Mouse (Mus musculus) thymus, adult 18-20 months (tissue): ENCODE results near the gene Ccdc92b.

ENCODE experiments used
- DNase-seq, 2 experiments: peaks; one replicate each; pipeline ENCODE4 v3.0.0; 2022; ENCODE audit warnings: mixed read lengths in 2 of 2

Gene Ccdc92b

GRCm38 (mm10) chr11:74655941-74656340 is 36.5 kb downstream of the Ccdc92b start:
- no peak for DNase-seq

- no peak for DNase-seq
These were observed 40.9 kb downstream of the Ccdc92b start for GRCm38 (mm10) chr11:74660336-74660735.

- DNase-seq, result no peak
These were observed 42.2 kb downstream of the Ccdc92b start for GRCm38 (mm10) chr11:74661641-74662040.

GRCm38 (mm10) chr11:74662221-74662620 is 42.8 kb downstream of the Ccdc92b start:
- no peak for DNase-seq

- no peak for DNase-seq
These were observed 44.9 kb downstream of the Ccdc92b start for GRCm38 (mm10) chr11:74664279-74664678.

GRCm38 (mm10) chr11:74664906-74665305 is 45.5 kb downstream of the Ccdc92b start:
- no peak for DNase-seq

GRCm38 (mm10) chr11:74665631-74666283 is 46.4 kb downstream of the Ccdc92b start:
- DNase-seq, result no peak

GRCm38 (mm10) chr11:74666284-74666652 is 46.9 kb downstream of the Ccdc92b start:
- no peak for DNase-seq

GRCm38 (mm10) chr11:74666776-74667581 is 47.6 kb downstream of the Ccdc92b start:
- no peak for DNase-seq

GRCm38 (mm10) chr11:74667582-74668010 is 48.2 kb downstream of the Ccdc92b start:
- DNase-seq, result no peak

GRCm38 (mm10) chr11:74668466-74668865 is 49.1 kb downstream of the Ccdc92b start:
- DNase-seq, result no peak

- DNase-seq, result no peak
These were observed 49.6 kb downstream of the Ccdc92b start for GRCm38 (mm10) chr11:74668971-74669370.

- DNase-seq, result no peak
These were observed 50.7 kb downstream of the Ccdc92b start for GRCm38 (mm10) chr11:74670151-74670550.

GRCm38 (mm10) chr11:74671013-74671412 is 51.6 kb downstream of the Ccdc92b start:
- no peak for DNase-seq

- DNase-seq, result no peak
These were observed 52.4 kb downstream of the Ccdc92b start for GRCm38 (mm10) chr11:74671839-74672238.

- DNase-seq, result no peak
These were observed 53.6 kb downstream of the Ccdc92b start for GRCm38 (mm10) chr11:74672901-74673513.

GRCm38 (mm10) chr11:74673561-74673960 is 54.2 kb downstream of the Ccdc92b start:
- DNase-seq, result no peak

GRCm38 (mm10) chr11:74674713-74675112 is 55.3 kb downstream of the Ccdc92b start:
- DNase-seq, result no peak

- DNase-seq, result no peak
These were observed 55.8 kb downstream of the Ccdc92b start for GRCm38 (mm10) chr11:74675156-74675555.
